Mouse (Mus musculus): Measurements from ENCODE around the gene Tmem235. TPM values are rescaled to one million over a fixed set of nuclear protein-coding genes. Genes with fewer than 3 reads are reported as not detected.
"Not testable (repeated sequence)": the region's sequence is repeated elsewhere in the genome, so short reads cannot be mapped to it uniquely, and the experiment has no call there.

The Tmem235 gene
- polyA plus RNA-seq (2014; fragmentation: Nextera tagmentation; extraction: Ambion mirVana), result not detected in 2 replicates

DNA sequence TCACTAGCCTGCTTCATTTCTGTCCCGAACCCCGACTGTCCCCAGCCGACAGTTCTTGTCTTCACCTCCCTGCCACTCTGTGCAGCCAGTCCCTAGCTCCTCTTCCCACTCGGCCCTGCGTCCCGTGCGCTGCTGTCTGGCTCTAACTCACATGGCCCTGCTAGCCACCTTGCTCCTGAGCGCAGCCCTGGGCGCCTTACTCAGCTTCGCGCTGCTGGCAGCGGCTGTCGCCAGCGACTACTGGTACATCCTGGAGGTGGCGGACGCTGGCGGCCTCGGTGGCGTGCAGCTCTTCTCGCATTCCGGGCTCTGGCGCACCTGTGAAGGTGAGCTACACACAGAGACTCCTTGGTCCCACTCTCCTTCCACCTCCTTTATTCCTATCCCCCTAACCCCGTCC, at the start of gene Tmem235:
Tmem235 (plus strand) TSS at position 152 of the 400 bp plus-strand sequence.
- ATAC-seq (replicated peaks; ENCODE audit: low FRiP score, low TSS enrichment, low read depth) (no peak), DNase-seq (ENCODE audit: low spot score) (no peak)
- Histone ChIP-seq H3K4me1 (replicated peaks; ENCODE audit: control insufficient read depth, insufficient read depth, low read length) (0 out of 2 replicates have a peak, but pooled peaks cover 3% of the 10 kb centered on the region), H3K27ac (ENCODE audit: low read depth) (no peak within 1 kb of the TSS), H3K9me3 (ENCODE audit: control insufficient read depth, low read length) (no peaks in the 10 kb centered on the region), H3K9ac (ENCODE audit: low read length) (no peak within 1 kb of the TSS), H3K36me3 (ENCODE audit: control insufficient read depth, insufficient read depth, low read length) (peaks cover 20% of the 10 kb centered on the region), H3K4me3 (ENCODE audit: low read depth, low read length) (no peak within 1 kb of the TSS), H3K27me3 (replicated peaks; ENCODE audit: control insufficient read depth, insufficient read depth, low read length) (peaks cover 31% of the 10 kb centered on the region), H3K4me2 (ENCODE audit: low read length) (no peak within 1 kb of the TSS; the same call in 1 of the 2 replicates)
- 9% methylated on average over 23 of the region's 23 CpGs for WGBS

- Histone ChIP-seq H3K9me3 (ENCODE audit: control insufficient read depth, low read length) (no peaks in the 10 kb centered on the region), H3K9ac (ENCODE audit: low read length) (no peak overlapping the region), H3K27ac (ENCODE audit: low read depth) (no peak overlapping the region), H3K27me3 (replicated peaks; ENCODE audit: control insufficient read depth, insufficient read depth, low read length) (no peaks in the 10 kb centered on the region), H3K4me2 (ENCODE audit: low read length) (no peak overlapping the region), H3K4me3 (ENCODE audit: low read depth, low read length) (no peak overlapping the region), H3K4me1 (replicated peaks; ENCODE audit: control insufficient read depth, insufficient read depth, low read length) (peaks cover 7% of the 10 kb centered on the region), H3K36me3 (ENCODE audit: control insufficient read depth, insufficient read depth, low read length) (peaks cover 64% of the 10 kb centered on the region)
- DNase-seq (ENCODE audit: low spot score), result no peak
- no peak for ATAC-seq (replicated peaks; ENCODE audit: low FRiP score, low TSS enrichment, low read depth)
- WGBS, result 66% methylated on average over 5 of the region's 5 CpGs
Measured at GRCm38 (mm10) chr11:117813867-117814266, 46.7 kb upstream of the Tmem235 start.

DNA sequence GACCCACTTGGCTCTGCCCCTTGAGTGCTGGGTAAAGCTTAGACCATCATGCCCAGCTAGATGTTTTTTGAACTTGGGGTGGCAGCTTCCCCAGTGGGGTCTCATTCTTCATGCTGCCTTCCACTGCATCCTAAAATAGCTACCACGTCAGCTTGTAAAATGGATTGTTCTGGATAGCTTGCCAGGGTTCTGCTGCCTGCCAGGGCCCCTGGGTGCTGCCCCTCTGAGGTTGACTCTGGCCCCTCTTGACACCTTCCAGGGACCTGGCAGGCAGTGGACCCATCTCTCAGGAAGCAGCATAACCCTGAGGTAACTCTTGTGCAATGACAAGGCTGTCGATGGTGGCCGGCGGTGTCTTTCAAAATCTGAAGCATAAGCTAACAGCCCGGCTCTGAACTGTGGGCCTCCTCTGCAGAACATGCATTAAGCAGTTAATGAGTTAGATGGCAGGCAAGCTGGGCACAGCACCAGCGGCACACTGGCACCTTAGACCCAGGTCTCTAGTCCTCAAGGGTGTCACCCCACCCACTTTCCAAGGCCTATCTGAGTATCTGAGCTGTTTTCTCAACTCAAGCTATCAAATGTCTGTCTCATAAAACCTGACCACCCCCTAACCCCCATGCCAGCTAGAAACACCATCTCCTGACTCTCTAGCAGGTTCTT, 45.7 kb upstream of the Tmem235 start:
- Histone ChIP-seq H3K36me3 (ENCODE audit: control insufficient read depth, insufficient read depth, low read length) (peaks cover 73% of the 10 kb centered on the region), H3K9me3 (ENCODE audit: control insufficient read depth, low read length) (no peaks in the 10 kb centered on the region), H3K4me3 (ENCODE audit: low read depth, low read length) (no peak overlapping the region), H3K9ac (ENCODE audit: low read length) (no peak overlapping the region), H3K27me3 (replicated peaks; ENCODE audit: control insufficient read depth, insufficient read depth, low read length) (no peaks in the 10 kb centered on the region), H3K4me1 (replicated peaks; ENCODE audit: control insufficient read depth, insufficient read depth, low read length) (peaks cover 7% of the 10 kb centered on the region), H3K4me2 (ENCODE audit: low read length) (no peak overlapping the region), H3K27ac (ENCODE audit: low read depth) (no peak overlapping the region)
- no peak for ATAC-seq (replicated peaks; ENCODE audit: low FRiP score, low TSS enrichment, low read depth)
- DNase-seq (ENCODE audit: low spot score), result no peak
- WGBS, result 88% methylated on average over 6 of the region's 6 CpGs

GRCm38 (mm10) chr11:117815850-117816249, 44.7 kb upstream of the Tmem235 start:
- not testable (repeated sequence) for DNase-seq (ENCODE audit: low spot score); H3K9ac ChIP-seq (ENCODE audit: low read length); ATAC-seq (replicated peaks; ENCODE audit: low FRiP score, low TSS enrichment, low read depth); H3K27me3 ChIP-seq (replicated peaks; ENCODE audit: control insufficient read depth, insufficient read depth, low read length); H3K27ac ChIP-seq (ENCODE audit: low read depth); H3K9me3 ChIP-seq (ENCODE audit: control insufficient read depth, low read length); H3K4me3 ChIP-seq (ENCODE audit: low read depth, low read length); H3K4me1 ChIP-seq (replicated peaks; ENCODE audit: control insufficient read depth, insufficient read depth, low read length); H3K4me2 ChIP-seq (ENCODE audit: low read length)
- H3K36me3 ChIP-seq (ENCODE audit: control insufficient read depth, insufficient read depth, low read length), result peaks cover 83% of the 10 kb centered on the region
- WGBS, result 81% methylated on average over 9 of the region's 9 CpGs

GRCm38 (mm10) chr11:117816389-117816996, 44.1 kb upstream of the Tmem235 start:
- Histone ChIP-seq H3K4me1 (replicated peaks; ENCODE audit: control insufficient read depth, insufficient read depth, low read length) (no peaks in the 10 kb centered on the region), H3K4me3 (ENCODE audit: low read depth, low read length) (no peak overlapping the region), H3K36me3 (ENCODE audit: control insufficient read depth, insufficient read depth, low read length) (peaks cover 89% of the 10 kb centered on the region), H3K9ac (ENCODE audit: low read length) (no peak overlapping the region), H3K27ac (ENCODE audit: low read depth) (no peak overlapping the region), H3K4me2 (ENCODE audit: low read length) (no peak overlapping the region), H3K9me3 (ENCODE audit: control insufficient read depth, low read length) (no peaks in the 10 kb centered on the region), H3K27me3 (replicated peaks; ENCODE audit: control insufficient read depth, insufficient read depth, low read length) (no peaks in the 10 kb centered on the region)
- 82% methylated on average over 12 of the region's 13 CpGs for WGBS
- no peak for ATAC-seq (replicated peaks; ENCODE audit: low FRiP score, low TSS enrichment, low read depth)
- DNase-seq (ENCODE audit: low spot score), result no peak

- Histone ChIP-seq H3K9ac (ENCODE audit: low read length) (no peak overlapping the region), H3K9me3 (ENCODE audit: control insufficient read depth, low read length) (no peaks in the 10 kb centered on the region), H3K27me3 (replicated peaks; ENCODE audit: control insufficient read depth, insufficient read depth, low read length) (no peaks in the 10 kb centered on the region), H3K4me1 (replicated peaks; ENCODE audit: control insufficient read depth, insufficient read depth, low read length) (peaks cover 14% of the 10 kb centered on the region), H3K36me3 (ENCODE audit: control insufficient read depth, insufficient read depth, low read length) (peaks cover 90% of the 10 kb centered on the region), H3K4me2 (ENCODE audit: low read length) (no peak overlapping the region), H3K4me3 (ENCODE audit: low read depth, low read length) (no peak overlapping the region), H3K27ac (ENCODE audit: low read depth) (no peak overlapping the region)
- 85% methylated on average over 8 of the region's 8 CpGs for WGBS
- DNase-seq (ENCODE audit: low spot score) (no peak), ATAC-seq (replicated peaks; ENCODE audit: low FRiP score, low TSS enrichment, low read depth) (no peak)
Measured at GRCm38 (mm10) chr11:117819095-117819494, 41.5 kb upstream of the Tmem235 start.

- 91% methylated on average over 7 of the region's 7 CpGs for WGBS
- Histone ChIP-seq H3K27ac (ENCODE audit: low read depth) (no peak overlapping the region), H3K36me3 (ENCODE audit: control insufficient read depth, insufficient read depth, low read length) (peaks cover 79% of the 10 kb centered on the region), H3K9me3 (ENCODE audit: control insufficient read depth, low read length) (no peaks in the 10 kb centered on the region), H3K9ac (ENCODE audit: low read length) (no peak overlapping the region), H3K4me2 (ENCODE audit: low read length) (no peak overlapping the region), H3K4me1 (replicated peaks; ENCODE audit: control insufficient read depth, insufficient read depth, low read length) (peaks cover 17% of the 10 kb centered on the region), H3K4me3 (ENCODE audit: low read depth, low read length) (no peak overlapping the region), H3K27me3 (replicated peaks; ENCODE audit: control insufficient read depth, insufficient read depth, low read length) (no peaks in the 10 kb centered on the region)
- DNase-seq (ENCODE audit: low spot score), result no peak
- no peak for ATAC-seq (replicated peaks; ENCODE audit: low FRiP score, low TSS enrichment, low read depth)
Measured at GRCm38 (mm10) chr11:117820173-117820572, 40.4 kb upstream of the Tmem235 start.

- no peak for ATAC-seq (replicated peaks; ENCODE audit: low FRiP score, low TSS enrichment, low read depth)
Measured at GRCm38 (mm10) chr11:117821868-117822267, 38.7 kb upstream of the Tmem235 start.

More at GRCm38 (mm10) chr11:117821868-117822267, 38.7 kb upstream of the Tmem235 start:
- peaks cover 65% of the 10 kb centered on the region for H3K36me3 ChIP-seq (ENCODE audit: control insufficient read depth, insufficient read depth, low read length)
- DNase-seq (ENCODE audit: low spot score), result no peak
- H3K9ac ChIP-seq (ENCODE audit: low read length), result no peak overlapping the region
- H3K27me3 ChIP-seq (replicated peaks; ENCODE audit: control insufficient read depth, insufficient read depth, low read length), result no peaks in the 10 kb centered on the region
- peaks cover 24% of the 10 kb centered on the region for H3K4me1 ChIP-seq (replicated peaks; ENCODE audit: control insufficient read depth, insufficient read depth, low read length)
- H3K9me3 ChIP-seq (ENCODE audit: control insufficient read depth, low read length), result no peaks in the 10 kb centered on the region
- no peak overlapping the region for H3K4me2 ChIP-seq (ENCODE audit: low read length)
- WGBS, result 86% methylated on average over 9 of the region's 9 CpGs
- H3K27ac ChIP-seq (ENCODE audit: low read depth), result no peak overlapping the region
- H3K4me3 ChIP-seq (ENCODE audit: low read depth, low read length), result no peak overlapping the region

Data from intestine, embryonic 14.5 days (tissue).